Mouse (Mus musculus) limb, embryonic 11.5 days (tissue): ENCODE measurements around the gene Reep3. TPM values are rescaled to one million over a fixed set of nuclear protein-coding genes. Genes with fewer than 3 reads are reported as not detected.

Experiments
- ATAC-seq: fragments of 200-750 bp; cut with Nextera tagmentation; 2 replicates; pipeline ENCODE4 v1.8.0; 2017; ENCODE audit warnings: low read depth; ENCODE audit not compliant: insufficient number of reproducible peaks, low FRiP score, low TSS enrichment
- DNase-seq: peaks from one replicate; pipeline ENCODE4 v3.0.0-alpha.2; 2015; ENCODE audit warnings: low spot score
- H3K27ac ChIP-seq: fragments of 300-500 bp; sonication (generic); replicated peaks from 2 replicates; pipeline ENCODE4 v1.5.1; 2014; ENCODE audit warnings: low read depth, mild to moderate bottlenecking, low read length
- H3K27me3 ChIP-seq: fragments of 300-500 bp; sonication (generic); 2 replicates; pipeline ENCODE4 v1.6.1; 2014; ENCODE audit warnings: mild to moderate bottlenecking, low read length, mixed read lengths; ENCODE audit not compliant: control insufficient read depth, insufficient read depth
- H3K36me3 ChIP-seq: fragments of 300-500 bp; sonication (generic); 2 replicates; pipeline ENCODE4 v1.6.1; 2014; ENCODE audit warnings: mild to moderate bottlenecking, low read length, moderate library complexity, mixed read lengths; ENCODE audit not compliant: control insufficient read depth, insufficient read depth
- H3K4me1 ChIP-seq: fragments of 300-500 bp; sonication (generic); 2 replicates; pipeline ENCODE4 v1.6.1; 2014; ENCODE audit warnings: low read length, mixed read lengths; ENCODE audit not compliant: control insufficient read depth, insufficient read depth
- H3K4me2 ChIP-seq: fragments of 300-500 bp; sonication (generic); 2 replicates; pipeline ENCODE4 v1.6.1; 2014; ENCODE audit warnings: low read depth, mild to moderate bottlenecking, moderate library complexity; ENCODE audit not compliant: severe bottlenecking
- H3K4me3 ChIP-seq: fragments of 300-500 bp; sonication (generic); 2 replicates; pipeline ENCODE4 v1.5.1; 2014; ENCODE audit warnings: low read depth, low read length
- H3K9ac ChIP-seq: fragments of 300-500 bp; sonication (generic); 2 replicates; pipeline ENCODE4 v1.6.1; 2014; ENCODE audit warnings: mild to moderate bottlenecking, low read length
- H3K9me3 ChIP-seq: fragments of 300-500 bp; sonication (generic); 2 replicates; pipeline ENCODE4 v1.6.1; 2016; ENCODE audit warnings: low read length; ENCODE audit not compliant: control insufficient read depth
- WGBS: fragments of 180-500 bp; shearing (Covaris S2); extraction: QIAGEN DNeasy Blood & Tissue Kit; methylation state at CpG from one replicate; pipeline ENCODE4 v1.1.7; 2014; 5-methylcytosine and 5-hydroxymethylcytosine counted together
- polyA plus RNA-seq: library from polyadenylated mRNA; unstranded; fragments of >200 nt; fragmentation: Nextera tagmentation; extraction: Ambion mirVana; gene quantifications from 2 replicates; pipeline ENCODE4 v1.2.1, GENCODE M21; 2014

The Reep3 gene
- polyA plus RNA-seq, 1 experiment from 2014 or later = 21.7 TPM

GRCm38 (mm10) chr10:67107017-67107761, 10.4 kb upstream of the Reep3 start:
- no peak for DNase-seq
- H3K4me3 ChIP-seq = no peak overlapping the region

GRCm38 (mm10) chr10:67106400-67106799, 9.7 kb upstream of the Reep3 start:
- Histone ChIP-seq H3K36me3 (no peaks in the 10 kb centered on the region), H3K9ac (no peak overlapping the region), H3K9me3 (no peaks in the 10 kb centered on the region), H3K27ac (no peak overlapping the region), H3K4me1 (peaks cover 21% of the 10 kb centered on the region), H3K27me3 (no peaks in the 10 kb centered on the region), H3K4me2 (no peak overlapping the region), H3K4me3 (no peak overlapping the region)
- ATAC-seq (no peak), DNase-seq (no peak)
- 72% methylated on average over 6 of the region's 6 CpGs for WGBS

More at GRCm38 (mm10) chr10:67107017-67107761, 10.4 kb upstream of the Reep3 start:
- no peak for ATAC-seq
- 80% methylated on average over 9 of the region's 9 CpGs for WGBS
- Histone ChIP-seq H3K36me3 (no peaks in the 10 kb centered on the region), H3K4me1 (peaks cover 20% of the 10 kb centered on the region), H3K27ac (no peak overlapping the region), H3K9me3 (no peaks in the 10 kb centered on the region), H3K9ac (no peak overlapping the region), H3K27me3 (no peaks in the 10 kb centered on the region), H3K4me2 (no peak overlapping the region)

DNA sequence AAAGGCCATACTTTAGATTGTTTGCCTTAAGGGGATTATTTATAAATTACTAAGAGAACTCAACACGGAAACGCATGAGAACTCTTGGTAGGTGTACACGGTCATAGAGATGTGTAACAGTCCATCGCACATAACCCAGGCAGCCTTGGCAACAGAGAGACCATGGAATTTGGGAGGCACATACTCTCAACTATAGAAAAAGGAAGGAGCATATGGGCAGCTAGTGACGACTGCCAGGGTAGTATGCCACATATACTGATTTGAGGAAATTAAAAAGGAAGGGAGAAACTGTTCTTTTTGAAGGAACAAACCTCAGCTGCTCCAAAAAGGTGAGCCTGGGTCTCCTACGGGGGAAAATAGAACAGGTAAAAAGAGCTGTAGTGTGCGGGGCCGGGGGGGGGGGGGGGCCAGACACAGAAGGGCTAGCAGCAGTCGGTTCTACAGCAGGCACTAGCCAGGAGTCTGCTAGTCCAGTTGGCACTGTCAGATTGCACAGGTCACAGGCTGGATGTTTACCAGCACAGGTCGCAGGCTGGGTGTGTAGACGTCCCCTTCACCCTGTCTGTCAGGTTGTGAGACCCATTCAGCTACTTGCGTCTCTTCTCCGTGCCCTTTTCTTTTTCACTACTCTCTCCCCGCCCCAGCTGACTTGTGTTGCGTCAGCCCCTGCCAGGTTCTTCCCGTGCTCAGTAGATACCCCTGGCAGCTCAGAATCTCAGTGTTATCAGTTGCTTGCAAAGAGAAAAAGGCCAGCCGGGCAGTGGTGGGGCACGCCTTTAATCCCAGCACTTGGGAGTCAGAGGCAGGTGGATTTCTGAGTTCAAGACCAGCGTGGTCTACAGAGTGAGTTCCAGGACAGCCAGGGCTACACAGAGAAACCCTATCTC, 8.8 kb upstream of the Reep3 start:
- Histone ChIP-seq H3K9me3 (no peaks in the 10 kb centered on the region), H3K9ac (no peak overlapping the region), H3K4me2 (no peak overlapping the region), H3K27me3 (no peaks in the 10 kb centered on the region), H3K36me3 (no peaks in the 10 kb centered on the region), H3K4me3 (no peak overlapping the region), H3K4me1 (peaks cover 18% of the 10 kb centered on the region), H3K27ac (no peak overlapping the region)
- 76% methylated on average over 19 of the region's 19 CpGs for WGBS
- DNase-seq = no peak
- no peak for ATAC-seq

- Histone ChIP-seq H3K4me3 (no peak overlapping the region), H3K27ac (no peak overlapping the region), H3K36me3 (no peaks in the 10 kb centered on the region), H3K27me3 (no peaks in the 10 kb centered on the region), H3K4me1 (peaks cover 21% of the 10 kb centered on the region), H3K4me2 (no peak overlapping the region), H3K9me3 (no peaks in the 10 kb centered on the region), H3K9ac (no peak overlapping the region)
- ATAC-seq (no peak), DNase-seq (no peak)
- WGBS = 32% methylated on average over 9 of the region's 9 CpGs
Observed at GRCm38 (mm10) chr10:67104543-67104942, 7.8 kb upstream of the Reep3 start.

- H3K27ac ChIP-seq = no peak overlapping the region
- 61% methylated on average over 9 of the region's 9 CpGs for WGBS
- H3K4me1 ChIP-seq = peaks cover 32% of the 10 kb centered on the region
- H3K9me3 ChIP-seq = no peaks in the 10 kb centered on the region
- no peak for DNase-seq
- no peak overlapping the region for H3K4me3 ChIP-seq
- H3K36me3 ChIP-seq = no peaks in the 10 kb centered on the region
- no peaks in the 10 kb centered on the region for H3K27me3 ChIP-seq
- no peak for ATAC-seq
- H3K9ac ChIP-seq = no peak overlapping the region
- no peak overlapping the region for H3K4me2 ChIP-seq
Observed at GRCm38 (mm10) chr10:67100831-67101251, 4.1 kb upstream of the Reep3 start.

- Histone ChIP-seq H3K27me3 (no peaks in the 10 kb centered on the region), H3K27ac (no peak overlapping the region), H3K9me3 (no peaks in the 10 kb centered on the region), H3K4me2 (no peak overlapping the region), H3K9ac (no peak overlapping the region), H3K4me1 (peaks cover 32% of the 10 kb centered on the region), H3K4me3 (no peak overlapping the region), H3K36me3 (no peaks in the 10 kb centered on the region)
- DNase-seq (no peak), ATAC-seq (no peak)
- WGBS = 59% methylated on average over 7 of the region's 7 CpGs
Observed at GRCm38 (mm10) chr10:67100011-67100661, 3.4 kb upstream of the Reep3 start.

DNA sequence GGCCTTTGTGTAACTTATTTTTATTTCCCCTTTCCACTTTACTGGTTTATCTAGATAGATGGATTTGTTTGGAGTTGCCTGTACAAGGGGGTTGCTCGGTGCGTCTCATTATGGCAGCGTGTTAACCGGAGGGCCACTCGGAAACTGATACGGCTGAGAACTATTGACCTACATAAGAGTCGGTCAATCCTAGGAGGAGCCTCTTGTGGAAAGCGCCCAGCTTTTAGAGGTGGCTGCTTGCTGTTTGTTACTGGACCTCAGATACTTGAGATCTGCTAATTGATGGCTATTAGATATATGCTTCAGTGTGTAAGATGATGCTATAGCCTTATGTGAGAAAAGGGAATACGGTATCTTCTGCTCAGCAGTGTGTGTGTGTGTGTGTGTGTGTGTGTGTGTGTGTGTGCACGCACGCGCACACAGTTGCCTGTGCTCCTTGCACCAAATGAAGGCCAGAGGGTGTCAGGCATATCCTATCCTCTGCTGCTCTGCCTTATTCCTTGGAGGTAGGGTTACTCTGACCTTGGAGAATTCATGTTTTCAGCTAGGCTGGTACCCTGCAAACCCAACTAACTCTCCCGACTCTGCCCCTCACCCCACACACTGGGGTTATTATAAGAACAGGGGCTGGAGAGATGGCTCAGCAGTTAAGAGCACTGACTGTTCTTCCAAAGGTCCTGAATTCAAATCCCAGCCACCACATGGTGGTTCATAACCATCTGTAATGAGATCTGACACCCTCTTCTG, 2.6 kb upstream of the Reep3 start:
- Histone ChIP-seq H3K4me1 (peaks cover 30% of the 10 kb centered on the region), H3K4me3 (no peak overlapping the region), H3K9ac (no peak overlapping the region), H3K27ac (no peak overlapping the region), H3K36me3 (no peaks in the 10 kb centered on the region), H3K27me3 (no peaks in the 10 kb centered on the region), H3K9me3 (no peaks in the 10 kb centered on the region), H3K4me2 (no peak overlapping the region)
- ATAC-seq = no peak
- DNase-seq = no peak
- 61% methylated on average over 13 of the region's 13 CpGs for WGBS
